Mouse (Mus musculus) urinary bladder, postnatal 4 days (tissue): Measurements from ENCODE around the gene Zfp72.

Experiments used
- DNase-seq, 2 experiments: peaks; one replicate each; pipeline ENCODE4 v3.0.0; 2021 to 2022; ENCODE audit warnings: low spot score in 2 of 2

Zfp72 gene

DNA sequence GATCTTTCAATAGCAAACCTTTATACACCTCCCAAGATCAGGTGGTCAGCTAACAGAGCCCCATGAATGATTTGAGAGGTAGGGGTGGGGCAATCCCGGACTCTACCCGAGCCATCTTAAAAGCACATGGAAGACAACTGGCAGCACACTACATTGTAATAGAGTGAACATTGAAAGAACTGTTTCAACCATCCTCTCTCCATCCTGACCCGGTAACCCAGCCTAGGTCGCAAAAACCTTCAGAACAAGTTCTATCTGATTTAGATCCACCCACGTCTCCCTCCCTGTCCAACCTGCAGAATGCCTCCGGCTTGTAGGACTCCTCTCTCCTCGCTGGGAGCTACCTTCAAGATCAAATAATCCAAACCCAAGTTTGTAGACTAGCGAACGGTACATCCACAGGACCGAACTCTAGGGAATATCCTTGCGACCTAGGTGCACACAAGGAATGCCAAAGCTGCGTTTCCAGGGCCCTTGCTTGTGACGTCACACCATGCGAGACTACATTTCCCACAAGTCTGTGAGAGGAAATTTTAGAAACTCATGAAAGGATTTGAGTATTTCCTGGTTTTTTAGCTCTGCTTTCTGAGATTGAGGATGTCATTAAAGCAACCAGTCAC is at the start of gene Zfp72:
Zfp72 (minus strand) TSS at position 466 of the 620 bp plus-strand sequence.
- DNase-seq, result peak; percentile 34 to 63

DNA sequence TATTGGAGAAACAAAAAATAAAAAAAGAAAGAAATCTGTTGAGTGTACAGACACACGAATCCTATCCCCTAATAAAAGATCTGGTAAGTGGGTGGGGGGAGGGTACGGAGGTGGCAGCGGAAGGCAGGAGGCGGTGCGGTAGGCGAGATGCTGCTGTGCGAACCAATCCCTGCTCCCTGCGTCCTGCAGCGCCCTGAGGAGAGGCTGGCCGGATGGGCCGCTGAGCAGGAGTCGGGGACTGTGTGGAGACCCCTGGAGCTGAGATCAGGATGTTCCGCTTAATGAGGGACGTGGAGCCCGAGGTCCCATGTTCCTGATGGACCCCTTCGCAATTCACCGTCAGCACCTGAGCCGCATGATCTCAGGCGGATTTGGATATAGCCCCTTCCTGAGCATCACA is 49.3 kb upstream of the Zfp72 start:
- no peak for DNase-seq

- no peak for DNase-seq
Observed at GRCm38 (mm10) chr13:74399298-74399839, 8.7 kb upstream of the Zfp72 start, which contains the start of gene Ftl1-ps1. TSS of gene Ftl1-ps1 (plus strand) at chr13:74399694.

GRCm38 (mm10) chr13:74391156-74391555 is 520 bp upstream of the Zfp72 start:
- no peak for DNase-seq

DNA sequence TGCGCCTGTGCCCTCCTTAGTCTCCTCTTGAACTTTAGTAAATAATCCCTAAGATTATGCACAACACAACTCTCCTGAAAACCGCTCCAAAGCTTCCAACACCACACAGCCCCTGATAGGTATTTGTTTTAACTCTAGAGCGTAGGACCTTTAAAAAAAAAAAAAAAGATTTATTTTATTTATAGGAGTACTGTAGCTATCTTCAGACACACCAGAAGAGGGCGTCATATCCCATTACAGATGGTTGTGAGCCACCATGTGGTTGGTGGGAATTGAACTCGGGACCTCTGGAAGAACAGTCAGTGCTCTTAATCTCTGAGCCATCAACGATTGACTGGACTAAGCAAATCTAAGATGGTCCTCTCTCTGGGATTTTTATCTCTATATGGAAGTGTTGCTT is 906 bp downstream of the Zfp72 start:
- no peak for DNase-seq

DNA sequence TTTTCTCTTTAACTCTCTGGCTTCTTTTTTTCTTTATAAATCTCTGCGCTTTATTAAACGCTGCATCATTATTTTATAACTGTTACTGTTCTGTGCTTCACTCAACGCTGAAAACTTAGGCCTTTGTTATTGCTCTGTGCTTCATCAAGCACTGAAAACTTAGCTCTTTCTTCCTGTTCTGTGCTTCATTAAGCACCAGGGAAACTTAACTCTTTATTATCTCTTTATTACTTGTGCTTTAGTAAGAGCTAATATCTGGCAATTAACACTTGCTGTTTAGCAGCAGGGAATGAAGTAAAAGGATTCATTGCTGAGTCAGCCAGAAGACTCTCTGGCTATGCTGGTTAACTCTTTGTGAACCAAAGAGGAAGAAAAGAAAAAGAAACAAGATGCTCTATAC is 8.3 kb downstream of the Zfp72 start:
- no peak for DNase-seq

GRCm38 (mm10) chr13:74381533-74382276 is 8.9 kb downstream of the Zfp72 start:
- DNase-seq, result no peak

DNA sequence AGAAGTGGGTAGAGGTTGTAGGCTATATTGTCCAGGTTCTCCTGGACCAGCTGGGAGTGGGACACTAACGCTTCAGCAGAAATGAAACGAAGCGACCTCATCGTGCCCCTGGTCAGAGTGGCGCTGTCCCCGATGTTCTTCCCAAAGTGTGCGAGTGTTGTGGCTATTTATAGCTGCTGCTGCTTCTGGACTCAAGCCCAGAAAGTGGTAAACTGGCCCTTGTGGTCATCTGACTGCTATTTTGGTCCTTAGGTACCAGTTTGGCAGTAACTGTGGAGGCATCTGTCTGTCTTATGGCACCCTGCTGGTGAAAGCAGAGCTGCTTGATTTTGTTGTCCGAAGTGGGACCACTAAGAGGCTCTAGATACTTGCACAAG is 26.8 kb downstream of the Zfp72 start, which contains the start of gene Lrrc14b:
Lrrc14b (minus strand) TSS at position 147 of the 377 bp plus-strand sequence.
- DNase-seq, result no peak

DNA sequence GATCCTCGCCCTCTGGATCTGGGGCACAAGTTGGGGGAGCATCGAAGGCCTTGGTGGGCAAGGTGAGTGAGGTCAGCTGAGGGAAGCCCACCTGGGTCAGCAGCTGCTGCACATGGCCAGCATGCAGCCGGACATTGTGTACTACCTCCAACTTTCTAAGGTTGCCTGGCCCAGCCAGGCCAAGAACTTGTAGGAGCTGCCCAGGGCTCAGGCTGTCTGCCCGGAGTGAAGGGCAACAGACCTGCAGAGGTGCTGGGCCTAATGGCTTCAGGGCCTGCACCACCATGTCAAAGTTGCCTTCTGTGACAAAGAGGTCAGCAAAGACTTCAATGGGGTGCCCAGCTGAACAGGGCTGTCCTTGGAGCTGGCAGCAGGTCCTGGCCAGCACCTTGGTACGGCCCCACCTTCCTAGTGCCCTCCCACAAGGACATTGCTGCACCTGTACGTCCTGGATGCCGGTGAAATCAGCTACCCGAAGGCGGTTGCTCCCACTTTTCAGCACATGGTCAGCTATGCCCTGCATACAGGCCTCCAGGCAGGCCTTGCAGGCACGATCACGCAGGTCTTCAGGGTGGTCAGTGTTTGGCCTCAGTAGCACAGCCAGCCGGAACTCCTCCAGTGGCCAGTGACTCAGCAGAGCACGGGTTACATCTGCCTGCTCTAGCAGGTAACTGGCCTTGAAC is 27.3 kb downstream of the Zfp72 start:
- DNase-seq, result no peak

DNA sequence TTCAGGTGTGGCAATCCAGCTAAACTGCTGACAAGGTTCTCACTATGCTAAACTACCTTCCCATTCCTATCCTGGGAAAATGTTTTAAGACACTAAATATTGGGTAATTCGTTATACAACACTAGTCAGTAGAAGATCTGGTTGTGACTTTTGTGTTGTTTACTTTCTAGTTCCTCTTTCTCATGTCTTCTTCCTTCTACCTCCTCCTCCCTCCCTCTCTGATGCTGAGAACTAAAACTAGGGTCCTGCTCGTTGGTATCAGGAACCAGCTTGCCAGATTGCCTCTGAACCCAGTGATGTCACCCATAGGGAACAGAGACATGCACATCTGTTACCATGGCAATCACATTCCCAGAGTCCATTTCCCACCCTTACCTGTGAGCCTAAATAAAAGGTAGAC is 28.4 kb downstream of the Zfp72 start:
- DNase-seq, result no peak

DNA sequence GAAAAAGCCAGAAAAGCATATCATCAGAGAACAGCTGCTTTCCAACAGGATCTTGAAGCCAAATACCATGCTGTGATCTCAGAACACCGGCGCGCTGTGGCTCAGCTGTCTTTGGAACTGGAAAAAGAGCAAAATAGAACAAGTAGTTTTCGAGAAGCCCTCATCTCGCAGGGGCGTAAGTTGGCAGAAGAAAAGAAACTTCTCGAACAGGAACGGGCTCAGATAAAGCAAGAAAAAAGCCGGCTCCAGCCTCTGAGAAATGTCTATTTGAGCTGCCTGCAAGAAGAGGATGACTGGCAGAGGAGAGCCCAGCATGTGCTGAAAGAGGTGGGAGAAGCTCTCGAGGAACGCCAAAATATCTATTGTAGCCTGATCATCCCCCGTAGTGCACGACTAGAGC is 34.1 kb downstream of the Zfp72 start:
- no peak for DNase-seq

DNA sequence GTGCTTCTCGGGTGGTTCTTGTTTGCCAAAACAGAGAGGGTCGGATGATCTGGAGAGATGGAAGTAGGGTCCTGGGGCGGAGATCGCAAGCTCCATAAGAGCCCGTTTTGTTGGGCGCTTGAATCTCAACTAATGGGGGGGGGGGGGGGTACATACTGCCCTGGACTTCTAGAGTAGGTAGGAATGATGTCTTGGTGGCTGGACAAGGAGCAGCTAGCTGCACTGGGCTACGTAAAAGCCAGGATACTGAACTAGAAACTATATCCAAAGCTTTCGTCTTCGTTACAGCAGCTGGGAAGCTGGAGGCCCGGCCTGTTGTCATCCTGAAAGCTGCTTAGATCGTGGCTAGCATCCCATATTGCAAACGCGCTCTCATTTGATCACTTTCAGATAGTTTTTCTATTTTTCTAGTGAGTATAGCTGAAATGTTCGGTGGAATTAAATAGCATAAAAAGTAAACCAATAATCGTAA is 40.2 kb downstream of the Zfp72 start:
- DNase-seq, result no peak

GRCm38 (mm10) chr13:74349566-74350434 is 40.8 kb downstream of the Zfp72 start, which contains the start of the genes Sdha and Ccdc127:
TSS of gene Sdha (minus strand) at chr13:74350280.
TSS of gene Ccdc127 (plus strand) at chr13:74350309.
- DNase-seq, result peak; percentile 93 to 95

DNA sequence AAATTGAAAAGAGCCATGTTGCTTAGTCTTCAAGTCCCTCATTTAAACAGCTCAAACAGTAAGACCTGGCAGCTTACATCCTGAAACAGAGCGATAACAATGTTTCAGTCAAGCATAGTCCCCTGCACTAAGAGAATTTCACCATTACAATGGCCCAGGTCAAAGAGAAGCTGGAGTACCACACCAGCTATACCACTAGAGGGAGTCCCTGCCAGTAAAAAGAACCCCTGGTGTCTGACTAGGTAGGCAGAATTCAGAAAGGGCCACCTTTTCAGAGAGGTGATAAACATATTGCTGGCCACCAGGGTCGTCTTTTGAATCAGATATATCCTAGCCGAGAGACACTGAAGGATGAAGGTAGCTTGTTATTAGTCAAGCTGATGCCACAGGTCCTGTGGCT is 49.6 kb downstream of the Zfp72 start:
- no peak for DNase-seq

GRCm38 (mm10) chr13:74329321-74329720 is 61.3 kb downstream of the Zfp72 start:
- no peak for DNase-seq
